Mouse (Mus musculus) ES-Bruce4 (cell line): ENCODE measurements around the gene Stum. TPM values are rescaled to one million over a fixed set of nuclear protein-coding genes. Genes with fewer than 3 reads are reported as not detected.

ENCODE experiments used
- H3K27ac ChIP-seq: 2 replicates; pipeline ENCODE4 v1.5.1; 2012; ENCODE audit warnings: low read length, inconsistent platforms; ENCODE audit not compliant: insufficient read depth
- H3K27me3 ChIP-seq: 2 replicates; pipeline ENCODE4 v1.6.1; 2012; ENCODE audit warnings: mild to moderate bottlenecking, low read length, inconsistent platforms; ENCODE audit not compliant: control insufficient read depth, poor library complexity, insufficient read depth, severe bottlenecking
- H3K36me3 ChIP-seq: 2 replicates; pipeline ENCODE4 v1.6.1; 2012; ENCODE audit warnings: inconsistent platforms, mild to moderate bottlenecking, low read length, moderate library complexity; ENCODE audit not compliant: control insufficient read depth, poor library complexity, insufficient read depth, severe bottlenecking
- H3K4me1 ChIP-seq: one replicate; pipeline ENCODE4 v1.8.1; 2011; ENCODE audit warnings: low read length; ENCODE audit not compliant: control insufficient read depth, insufficient read depth
- H3K4me3 ChIP-seq: 2 replicates; pipeline ENCODE4 v1.5.1; 2011; ENCODE audit warnings: low read depth, mild to moderate bottlenecking, low read length
- H3K9ac ChIP-seq: 2 replicates; pipeline ENCODE4 v1.6.1; 2012; ENCODE audit warnings: low read depth, mild to moderate bottlenecking, inconsistent platforms; ENCODE audit not compliant: poor library complexity, severe bottlenecking
- H3K9me3 ChIP-seq: replicated peaks from 2 replicates; pipeline ENCODE4 v1.6.1; 2012; ENCODE audit warnings: mild to moderate bottlenecking, low read length, inconsistent platforms; ENCODE audit not compliant: control insufficient read depth, poor library complexity, insufficient read depth, severe bottlenecking
- CTCF ChIP-seq: IDR thresholded peaks from one replicate; pipeline ENCODE4 v1.8.1; 2011; ENCODE audit warnings: low read depth, low read length
- EP300 ChIP-seq: IDR thresholded peaks from 2 replicates; pipeline ENCODE4 v1.6.1; 2011; ENCODE audit warnings: low read depth, low read length; ENCODE audit not compliant: insufficient read depth
- POLR2A ChIP-seq: IDR thresholded peaks from one replicate; pipeline ENCODE4 v1.8.1; 2011; ENCODE audit warnings: low read length; ENCODE audit not compliant: insufficient read depth
- polyA plus RNA-seq: library from polyadenylated mRNA; stranded (reverse); fragments of >200 nt; gene quantifications from 2 replicates; pipeline ENCODE4 v1.2.4, GENCODE M21; 2011; ENCODE audit warnings: low read depth; ENCODE audit not compliant: missing spikeins, insufficient read depth, insufficient read length

Stum gene
- polyA plus RNA-seq, 1 experiment: 0.36 TPM

DNA sequence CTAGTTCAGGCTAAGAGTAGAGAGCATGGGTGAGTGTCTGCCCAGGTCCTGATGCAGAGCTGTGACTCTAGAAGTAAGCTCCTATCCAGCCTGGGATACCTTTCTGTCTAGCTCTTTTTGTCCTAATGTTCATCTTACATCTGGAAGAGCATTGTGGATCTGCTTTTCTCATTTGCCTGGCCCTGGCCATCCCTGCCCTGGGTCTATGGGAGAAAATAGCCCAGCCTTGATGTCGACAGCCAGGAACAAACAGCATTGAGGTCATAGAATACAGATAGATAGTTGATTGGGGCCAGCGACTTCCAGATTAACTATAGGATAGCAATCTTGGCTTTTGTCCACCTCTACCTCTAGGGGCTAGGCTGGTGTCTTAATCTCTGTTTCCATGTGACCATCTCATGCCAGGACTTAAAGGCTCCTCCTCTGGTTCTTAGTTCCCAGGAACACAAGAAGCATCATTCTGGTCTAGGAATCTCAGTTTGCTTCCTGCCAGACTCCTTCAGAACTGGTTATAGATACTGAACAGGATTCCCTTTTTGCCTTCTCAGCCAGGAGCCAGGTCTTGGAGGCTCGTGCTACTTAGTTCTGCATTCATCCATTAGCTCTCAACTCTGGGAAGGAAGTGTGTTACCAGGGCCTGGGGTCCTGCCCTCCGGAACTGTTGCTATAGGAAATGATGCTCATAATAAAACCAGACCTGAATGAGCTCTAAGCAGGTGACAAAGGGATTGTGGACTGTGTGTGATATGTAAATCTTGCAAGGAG is 82.4 kb downstream of the Stum start:
- no peak overlapping the region for H3K4me3 ChIP-seq
- H3K27ac ChIP-seq: no peak overlapping the region
- peaks cover 2% of the 10 kb centered on the region for H3K4me1 ChIP-seq
- TF ChIP-seq POLR2A: no peak
- no peak for TF ChIP-seq EP300
- no peak for TF ChIP-seq CTCF
- no peaks in the 10 kb centered on the region for H3K27me3 ChIP-seq
- H3K9me3 ChIP-seq: no peaks in the 10 kb centered on the region
- no peaks in the 10 kb centered on the region for H3K36me3 ChIP-seq
- H3K9ac ChIP-seq: no peak overlapping the region

DNA sequence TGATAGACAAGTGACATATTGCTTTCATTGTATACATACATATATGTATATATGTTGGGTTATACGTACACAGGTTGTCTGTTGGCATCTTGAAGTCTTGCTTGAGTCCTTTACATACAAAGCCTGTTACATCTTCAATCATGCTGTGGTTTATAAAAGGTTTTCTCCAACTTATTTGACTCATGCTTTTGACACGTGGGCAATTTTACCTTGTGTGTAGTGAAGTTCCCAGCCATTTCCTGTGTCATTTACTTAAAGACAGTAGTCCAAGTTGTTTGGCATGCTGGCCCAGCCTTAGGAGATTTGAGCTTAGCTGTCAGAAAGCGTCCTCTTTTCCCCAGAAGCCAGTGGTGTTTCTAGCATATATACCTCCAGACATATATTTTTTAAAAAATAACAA is 84.9 kb downstream of the Stum start:
- TF ChIP-seq POLR2A (no peak), CTCF (no peak), EP300 (no peak)
- Histone ChIP-seq H3K36me3 (no peaks in the 10 kb centered on the region), H3K9ac (no peak overlapping the region), H3K9me3 (no peaks in the 10 kb centered on the region), H3K27me3 (no peaks in the 10 kb centered on the region), H3K27ac (no peak overlapping the region), H3K4me3 (no peak overlapping the region), H3K4me1 (no peaks in the 10 kb centered on the region)

DNA sequence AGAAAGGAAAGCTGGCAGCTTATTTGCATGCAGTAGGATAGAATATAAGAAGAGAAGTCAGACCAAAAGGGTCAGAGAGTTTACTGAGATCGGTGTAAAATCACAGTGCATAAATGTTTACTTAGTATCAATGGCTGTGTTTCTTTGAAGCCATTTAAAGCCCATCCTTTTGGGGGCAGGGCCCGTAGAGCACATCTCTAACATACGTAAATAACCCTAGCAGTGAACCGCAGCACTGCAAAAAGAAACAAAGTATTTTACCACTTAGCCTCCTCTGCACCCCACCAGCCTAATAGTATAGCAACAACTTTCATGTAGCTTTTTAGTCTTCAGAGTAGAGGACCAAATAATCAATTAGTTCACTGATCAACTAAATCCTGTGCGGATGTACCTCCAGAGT is 85.6 kb downstream of the Stum start:
- TF ChIP-seq EP300 (no peak), CTCF (no peak), POLR2A (no peak)
- H3K27ac ChIP-seq: no peak overlapping the region
- no peaks in the 10 kb centered on the region for H3K27me3 ChIP-seq

DNA sequence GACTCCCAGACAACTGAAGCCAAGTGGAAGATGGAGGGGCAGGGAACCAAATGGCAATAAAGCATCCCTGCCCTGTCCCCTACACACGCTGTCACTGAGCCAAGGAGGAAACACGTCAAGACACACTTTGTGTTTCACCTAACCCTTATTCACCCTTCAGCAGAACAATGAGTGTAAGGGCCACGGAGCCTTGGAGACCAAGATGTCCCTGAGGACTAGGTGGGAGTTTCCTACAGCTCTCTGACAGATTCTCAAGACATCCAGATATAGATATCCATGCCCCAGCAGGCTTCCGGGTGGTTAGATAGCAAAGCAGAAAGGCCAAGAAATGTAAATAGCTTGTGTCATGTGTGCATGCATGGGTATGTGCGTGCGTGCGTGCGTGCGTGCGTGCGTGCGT is 89.4 kb downstream of the Stum start:
- Histone ChIP-seq H3K9ac (no peak overlapping the region), H3K36me3 (no peaks in the 10 kb centered on the region), H3K27me3 (no peaks in the 10 kb centered on the region), H3K4me1 (peaks cover 1% of the 10 kb centered on the region), H3K4me3 (no peak overlapping the region), H3K9me3 (no peaks in the 10 kb centered on the region), H3K27ac (no peak overlapping the region)
- TF ChIP-seq CTCF (no peak), POLR2A (no peak), EP300 (no peak)

More for the DNA sequence above, 85.6 kb downstream of the Stum start:
- Histone ChIP-seq H3K9ac (no peak overlapping the region), H3K4me3 (no peak overlapping the region), H3K36me3 (no peaks in the 10 kb centered on the region), H3K9me3 (no peaks in the 10 kb centered on the region), H3K4me1 (no peaks in the 10 kb centered on the region)

DNA sequence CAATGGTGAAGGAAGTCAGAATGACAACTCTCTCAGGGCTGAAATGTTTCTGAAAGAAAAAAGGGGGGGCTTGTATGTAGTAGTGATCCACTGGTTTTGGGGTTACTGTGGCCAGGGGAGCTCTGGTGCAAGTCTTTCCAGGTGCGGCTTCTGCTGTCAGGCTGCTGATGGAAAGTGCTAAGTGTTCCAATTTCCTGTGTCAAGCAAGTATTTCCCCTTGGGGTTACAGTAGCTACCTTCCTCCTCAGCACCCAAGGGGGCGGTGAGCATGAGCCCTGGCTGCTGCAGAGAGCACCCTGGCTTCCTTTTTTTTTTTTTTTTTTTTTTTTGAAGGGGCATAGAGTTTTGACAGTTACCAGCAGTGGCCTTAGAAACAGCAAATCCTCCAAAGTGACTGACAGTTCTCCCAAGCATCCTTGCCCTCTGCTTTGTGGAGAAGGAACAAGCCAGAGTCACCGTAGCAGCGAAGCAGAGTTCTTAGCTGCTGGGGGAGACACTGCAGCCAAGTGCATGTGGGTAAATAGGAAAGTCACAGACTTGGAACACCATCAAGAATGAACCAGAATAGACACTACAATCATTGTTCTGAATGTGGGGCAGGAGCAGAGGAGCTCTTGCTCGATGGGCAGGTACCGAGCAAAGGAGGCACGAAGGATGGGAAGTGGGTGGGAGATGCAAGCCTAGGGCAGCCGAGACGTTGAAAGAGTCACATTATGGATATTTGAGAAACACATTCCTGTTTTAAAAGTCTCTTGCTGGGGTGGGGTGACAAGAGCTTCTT is 90.1 kb downstream of the Stum start:
- H3K36me3 ChIP-seq: no peaks in the 10 kb centered on the region
- peaks cover 1% of the 10 kb centered on the region for H3K4me1 ChIP-seq
- TF ChIP-seq CTCF (no peak), EP300 (no peak), POLR2A (no peak)
- no peaks in the 10 kb centered on the region for H3K9me3 ChIP-seq
- H3K9ac ChIP-seq: no peak overlapping the region
- H3K4me3 ChIP-seq: no peak overlapping the region
- no peaks in the 10 kb centered on the region for H3K27me3 ChIP-seq
- no peak overlapping the region for H3K27ac ChIP-seq

DNA sequence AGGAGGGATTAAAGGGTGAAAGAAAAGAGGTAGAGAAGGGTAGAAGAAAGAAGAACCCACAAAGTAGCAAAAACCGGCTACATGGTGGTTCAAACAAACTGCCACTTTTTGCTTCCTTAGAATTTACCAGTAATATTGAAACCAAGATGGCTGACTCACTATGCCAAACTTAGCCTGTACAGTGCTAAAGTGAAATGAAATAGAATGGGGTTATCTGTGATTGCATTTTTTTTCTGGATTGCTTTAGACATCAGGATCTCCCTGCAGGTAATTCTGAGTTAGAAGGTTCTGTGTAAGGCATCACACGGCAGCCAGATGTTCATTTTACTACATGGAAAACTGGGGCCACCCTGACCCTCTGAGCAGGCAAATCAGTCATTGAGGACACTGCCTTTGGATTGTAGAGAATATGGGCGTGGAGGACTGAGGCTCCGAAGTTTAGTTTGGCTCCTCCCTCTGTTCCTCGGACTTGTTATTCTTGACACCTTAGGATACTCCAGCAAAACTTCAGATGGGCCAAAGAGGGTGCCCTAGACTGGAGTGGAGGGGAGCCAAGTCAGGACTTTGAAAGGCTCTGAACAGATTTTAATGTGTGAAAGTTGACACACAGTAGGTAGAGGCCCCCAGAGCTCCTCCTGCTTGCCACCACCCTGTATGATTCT is 91.0 kb downstream of the Stum start:
- Histone ChIP-seq H3K27ac (no peak overlapping the region), H3K4me1 (peaks cover 1% of the 10 kb centered on the region), H3K4me3 (no peak overlapping the region), H3K9me3 (no peaks in the 10 kb centered on the region), H3K36me3 (no peaks in the 10 kb centered on the region), H3K9ac (no peak overlapping the region), H3K27me3 (no peaks in the 10 kb centered on the region)
- TF ChIP-seq EP300 (no peak), CTCF (no peak)
